Mouse (Mus musculus) liver (tissue): ENCODE measurements around the gene Gm45213.
A peak's percentile ranks its signal among the peaks of the same experiment; 100 is the strongest.

ENCODE experiments used
- DNase-seq: peaks from one replicate; pipeline ENCODE4 v3.0.0-alpha.2; 2020; ENCODE audit warnings: mixed read lengths

The Gm45213 gene

DNA sequence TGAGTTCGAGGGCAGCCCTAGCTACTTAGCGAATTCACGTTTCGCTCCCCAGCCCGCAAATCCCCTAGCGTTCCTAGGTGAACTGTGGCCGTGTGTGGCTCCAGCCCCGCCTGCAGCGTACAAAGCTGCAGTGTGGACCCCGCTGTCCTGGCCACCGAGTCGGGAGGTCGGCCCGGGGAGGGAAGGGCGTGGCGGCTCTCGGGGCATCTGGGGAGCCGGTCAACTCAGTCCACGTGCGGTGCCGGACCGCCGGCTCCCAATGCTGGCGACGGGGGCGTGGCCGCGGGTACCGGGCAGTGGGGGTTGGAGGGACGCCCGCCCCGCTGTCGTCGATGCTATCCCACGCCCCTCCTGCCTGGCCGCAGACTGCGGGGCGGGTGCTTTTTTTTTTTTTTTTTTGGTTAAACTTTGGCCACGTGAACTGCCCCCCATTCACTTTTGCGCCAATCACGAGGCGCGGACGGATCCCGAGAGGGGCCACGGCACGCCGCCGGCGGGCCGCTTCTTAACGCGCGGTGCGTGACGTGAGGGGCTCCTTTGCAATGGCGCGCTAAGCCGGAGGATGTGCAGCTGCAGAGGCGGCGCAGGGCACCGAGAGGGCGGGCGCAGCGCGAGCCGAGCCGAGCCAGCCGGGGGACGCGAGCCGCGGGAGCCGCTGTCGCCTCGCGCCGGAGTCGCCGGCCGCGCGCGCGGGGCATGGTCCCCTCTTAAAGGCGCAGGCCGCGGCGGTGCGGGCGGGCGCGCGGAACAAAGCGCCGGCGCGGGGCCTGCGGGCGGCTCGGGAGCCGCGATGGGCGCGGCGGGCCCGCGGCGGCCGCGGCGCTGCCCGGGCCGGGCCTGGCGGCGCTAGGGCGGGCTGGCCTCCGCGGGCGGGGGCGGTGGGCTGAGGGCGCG, 65.8 kb downstream of the Gm45213 start, which contains the start of gene Chsy1:
Gene Chsy1, plus strand, starts transcription at position 555 of the 894 bp plus-strand sequence.
- peak; percentile 87 for DNase-seq

DNA sequence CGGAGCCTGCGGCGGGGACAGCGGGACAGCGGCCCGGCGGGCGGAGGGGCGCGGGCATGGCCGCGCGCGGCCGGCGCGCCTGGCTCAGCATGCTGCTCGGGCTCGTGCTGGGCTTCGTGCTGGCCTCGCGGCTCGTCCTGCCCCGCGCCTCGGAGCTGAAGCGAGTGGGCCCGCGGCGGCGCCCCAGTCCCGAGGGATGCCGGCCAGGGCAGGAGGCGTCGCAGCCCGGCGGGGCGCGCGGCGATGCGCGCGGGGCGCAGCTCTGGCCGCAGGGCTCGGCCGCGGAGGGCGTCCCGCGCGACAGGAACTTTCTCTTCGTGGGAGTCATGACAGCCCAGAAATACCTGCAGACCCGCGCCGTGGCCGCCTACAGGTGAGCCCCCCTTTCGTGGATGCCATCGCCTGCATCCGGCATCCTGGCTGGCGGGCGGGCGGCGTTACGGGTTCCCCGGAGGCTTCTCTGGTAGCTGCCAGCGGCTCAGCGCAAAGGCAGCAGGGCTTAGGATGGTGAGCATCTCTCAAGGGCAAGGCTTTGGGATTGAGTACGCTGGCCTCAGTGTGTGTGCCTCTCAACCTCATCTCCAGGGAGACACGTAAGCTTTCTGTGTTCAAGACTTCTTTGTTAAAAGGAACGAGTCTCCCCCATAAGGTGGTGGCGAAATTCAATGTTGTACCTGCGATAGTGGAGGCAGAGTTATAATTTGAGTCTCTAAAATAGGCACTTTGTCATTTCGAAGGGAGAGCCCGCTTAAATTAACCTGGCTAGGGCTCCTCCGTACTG, 66.6 kb downstream of the Gm45213 start:
- peak; percentile 71 for DNase-seq

- peak; percentile 46 for DNase-seq
Measured at GRCm38 (mm10) chr7:66110636-66111112, 67.3 kb downstream of the Gm45213 start.

GRCm38 (mm10) chr7:66111211-66111610, 67.8 kb downstream of the Gm45213 start:
- no peak for DNase-seq
